Mouse (Mus musculus): Measurements from ENCODE around the gene Thrb.

The Thrb gene

DNA sequence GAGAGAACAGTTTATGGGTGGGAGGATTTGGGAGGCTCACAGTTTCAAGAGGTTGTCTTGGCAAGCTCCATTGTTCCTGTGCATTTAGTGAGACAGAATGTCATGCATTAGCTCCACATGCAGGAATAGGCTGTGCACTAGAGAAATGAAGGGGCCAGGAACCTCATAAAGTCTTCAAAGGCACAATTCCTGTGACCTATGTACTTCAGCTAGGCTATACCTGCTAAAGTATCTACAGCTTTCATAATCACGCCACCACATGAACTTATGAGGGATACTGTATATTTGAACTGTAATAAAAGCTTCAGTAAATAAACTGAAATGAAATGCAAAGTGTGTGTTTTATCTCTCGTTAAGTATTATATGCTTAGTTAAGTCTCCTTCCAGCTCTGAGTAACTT is 59.4 kb downstream of the Thrb start:
- no peak for DNase-seq

DNA sequence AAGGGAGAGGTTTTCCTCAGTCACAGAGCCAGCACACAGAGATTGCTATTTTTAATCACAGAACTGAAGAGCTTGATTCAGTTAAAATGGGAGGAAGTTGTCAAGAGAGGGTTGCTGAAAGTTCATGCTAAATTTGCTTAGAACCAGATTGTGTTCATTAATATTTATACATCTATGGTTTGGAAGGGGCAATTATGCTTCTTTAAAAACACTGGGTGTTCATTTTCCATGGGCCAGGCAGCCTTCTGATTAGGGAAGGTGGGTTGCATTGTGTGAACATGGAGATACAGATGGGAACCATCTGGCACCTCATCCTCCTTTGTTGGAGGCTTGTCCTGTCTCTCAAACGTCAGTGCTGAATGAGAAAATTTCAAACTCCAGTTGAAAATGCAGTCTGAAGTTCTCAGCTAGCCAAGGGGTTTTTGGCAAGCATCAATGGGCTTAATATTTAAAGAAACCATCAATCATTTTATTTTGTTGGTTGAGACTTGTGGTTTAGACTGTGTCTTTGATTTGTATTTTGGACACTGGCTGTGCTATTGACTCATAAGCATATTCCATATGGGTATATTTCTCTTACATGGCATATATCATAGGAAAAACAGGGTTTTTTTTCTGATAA is 62.9 kb downstream of the Thrb start:
- no peak for DNase-seq

GRCm38 (mm10) chr14:17724577-17724976 is 64.5 kb downstream of the Thrb start:
- no peak for DNase-seq

- no peak for DNase-seq
These were observed 66.8 kb downstream of the Thrb start for GRCm38 (mm10) chr14:17726906-17727305.

DNA sequence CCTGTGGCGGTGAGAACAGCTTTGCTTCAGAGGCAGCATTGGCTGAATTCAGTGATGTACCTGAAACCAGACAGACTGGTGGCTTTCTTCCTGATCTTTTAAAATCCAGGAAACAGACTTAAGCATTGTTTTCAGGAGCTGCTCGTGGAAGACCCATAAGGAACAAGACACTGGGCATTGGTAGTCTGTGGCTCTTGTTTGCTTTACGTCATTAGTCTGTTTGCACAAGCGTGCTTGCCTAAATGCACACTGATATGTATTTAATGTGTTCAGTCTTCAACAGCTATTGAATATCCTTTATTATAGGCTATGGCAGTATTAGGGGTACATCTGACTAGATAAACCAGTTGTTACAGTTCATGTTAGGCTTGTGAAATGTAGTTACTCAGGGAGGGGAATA is 67.8 kb downstream of the Thrb start:
- DNase-seq: no peak

- DNase-seq: no peak
These were observed 68.8 kb downstream of the Thrb start for GRCm38 (mm10) chr14:17728889-17729288.

DNA sequence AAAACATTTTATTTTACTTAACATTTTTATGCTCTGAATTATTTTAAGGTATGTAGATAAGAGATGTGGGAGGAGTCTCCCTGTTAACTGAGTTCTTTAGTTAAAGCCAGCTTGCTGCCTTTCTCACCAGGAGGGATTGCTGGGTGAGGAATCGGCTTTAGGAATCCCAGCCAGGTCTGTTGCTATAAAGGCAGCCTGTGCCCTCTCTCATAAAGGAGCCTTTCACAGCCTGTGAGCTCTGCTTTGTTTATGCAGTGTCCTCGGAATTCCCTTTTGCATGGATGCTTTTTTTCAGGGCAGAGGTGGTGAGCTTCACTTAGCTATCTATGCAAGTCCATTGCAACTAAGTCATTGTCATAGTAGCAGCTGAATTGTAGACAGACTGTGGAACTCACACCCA is 71.0 kb downstream of the Thrb start:
- no peak for DNase-seq

DNA sequence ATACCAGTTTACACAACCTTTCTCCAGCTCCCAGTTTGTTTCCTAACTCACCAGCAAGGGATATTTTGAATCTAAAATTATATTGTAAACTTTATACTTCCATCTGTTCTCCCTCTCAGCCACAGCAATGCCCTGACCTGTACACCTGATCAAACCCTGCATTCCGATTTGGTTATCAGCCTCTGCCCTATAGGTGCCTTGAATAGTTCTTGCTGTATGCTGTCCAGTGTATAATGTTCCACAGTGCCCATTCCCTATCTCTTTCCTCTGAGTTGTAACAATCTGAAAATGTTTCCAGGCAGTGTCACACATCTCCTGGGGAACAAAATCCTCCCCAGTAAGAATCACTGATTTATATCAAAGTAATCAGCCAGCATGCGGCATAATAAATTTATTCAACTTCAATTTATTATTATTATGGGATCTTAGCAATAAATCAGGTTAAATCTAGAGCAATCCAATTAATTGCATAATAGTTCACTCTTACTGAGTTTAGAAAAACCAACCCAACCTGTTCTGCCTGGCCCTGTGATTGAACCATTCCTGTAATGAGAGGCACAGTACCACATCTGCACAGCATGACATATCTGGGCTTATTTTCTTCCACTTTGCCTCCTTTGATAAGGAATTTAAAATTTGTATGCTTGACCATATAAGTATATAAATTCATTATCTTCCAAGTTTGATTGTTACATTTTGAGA is 73.2 kb downstream of the Thrb start:
- peak in 1 of 2 experiments; percentile 24 for DNase-seq

DNA sequence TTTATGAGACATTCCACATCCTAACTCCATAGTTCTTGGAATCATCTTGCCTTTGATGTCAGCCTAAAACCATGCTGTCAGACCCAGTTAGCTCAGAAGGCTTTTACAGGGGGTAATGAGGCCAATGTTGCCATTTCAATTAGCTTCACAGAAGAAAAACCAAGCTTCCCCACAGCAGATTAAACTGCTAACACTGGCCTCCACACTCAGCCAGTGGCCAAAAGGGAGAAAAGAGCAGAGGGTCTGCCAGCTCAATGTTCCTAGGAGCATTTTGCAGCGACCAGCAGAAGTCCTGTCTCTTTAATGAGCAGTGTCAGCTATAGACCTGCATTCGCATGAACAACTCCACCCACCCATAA is 73.7 kb downstream of the Thrb start:
- DNase-seq: no peak

DNA sequence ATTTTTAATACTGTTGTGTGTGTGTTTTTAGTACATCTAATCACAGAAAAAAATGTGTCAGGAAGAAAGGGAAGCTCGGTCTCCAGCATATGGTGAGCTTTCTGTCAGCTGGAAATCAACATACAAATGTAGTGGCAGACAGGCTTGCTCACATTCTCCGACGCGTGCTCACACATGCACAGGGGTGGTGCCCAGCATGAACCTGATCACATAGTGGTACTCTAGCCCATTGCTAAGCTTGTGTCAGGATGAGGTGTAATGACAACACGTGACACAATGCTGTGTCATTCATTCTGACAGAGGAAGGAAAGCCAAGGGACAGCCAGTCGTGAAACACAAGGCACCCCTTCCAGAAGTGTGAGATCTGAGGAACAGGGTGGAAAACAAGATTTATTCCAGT is 75.4 kb downstream of the Thrb start:
- DNase-seq: no peak

DNA sequence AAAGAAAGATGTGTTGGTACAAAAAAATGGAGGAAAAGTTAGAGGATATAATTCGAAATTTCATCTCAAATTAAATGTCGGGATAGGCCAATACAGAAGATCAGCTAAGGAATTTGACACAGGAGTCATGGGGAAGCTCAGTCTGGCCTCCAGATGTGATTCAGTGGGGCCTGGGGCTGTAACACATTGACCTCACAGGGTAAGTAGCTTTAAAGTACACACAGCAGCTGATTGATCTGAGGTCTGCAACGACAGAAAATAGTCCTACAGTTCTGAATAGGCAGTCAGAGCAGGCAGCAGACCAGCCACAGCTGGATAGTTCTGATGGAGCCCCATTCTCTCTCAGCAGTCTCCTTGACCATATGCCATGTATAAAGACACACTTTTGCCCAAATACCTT is 80.8 kb downstream of the Thrb start:
- no peak for DNase-seq

DNA sequence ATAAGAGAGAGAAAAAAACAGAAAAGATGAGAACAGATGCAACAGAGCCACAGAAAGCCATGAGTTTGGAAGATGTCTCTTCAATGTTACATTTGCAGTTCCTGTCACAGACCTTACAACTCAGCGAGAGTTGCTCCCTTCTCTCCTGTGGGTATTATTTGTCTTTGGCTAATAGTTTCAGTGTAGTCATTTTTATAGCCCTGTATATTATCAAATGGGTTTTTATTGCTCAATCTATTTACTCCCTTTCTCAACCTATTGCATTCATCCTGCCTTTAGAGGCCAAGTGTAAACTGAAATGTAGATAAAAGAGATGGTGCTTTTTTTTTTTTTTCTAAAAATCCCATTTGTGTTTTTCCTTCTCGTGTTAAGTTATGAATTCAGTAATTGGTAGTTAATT is 82.2 kb downstream of the Thrb start:
- no peak for DNase-seq

GRCm38 (mm10) chr14:17742902-17743712 is 83.0 kb downstream of the Thrb start:
- no peak for DNase-seq

DNA sequence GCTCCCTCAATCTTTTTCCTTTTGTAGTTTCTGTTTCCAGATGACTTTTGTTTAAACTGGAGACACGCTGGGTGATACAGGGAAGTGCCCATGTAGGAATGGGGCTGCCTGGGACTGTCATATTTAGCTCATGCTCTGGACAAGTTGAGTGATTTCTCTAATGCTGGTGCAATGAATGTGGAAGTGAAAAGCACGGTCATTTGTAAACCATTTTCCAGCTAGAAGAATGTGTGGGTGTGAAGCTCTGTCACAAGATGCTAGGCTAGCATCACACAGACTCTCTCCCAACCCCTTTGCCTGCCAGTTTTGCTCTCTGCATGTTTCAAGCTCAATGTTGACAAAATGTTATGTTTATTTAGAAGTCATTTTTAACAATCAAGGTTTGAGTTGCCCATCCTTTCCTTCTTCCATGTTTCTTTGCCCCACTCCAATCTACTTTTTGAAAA is 83.7 kb downstream of the Thrb start:
- DNase-seq: no peak

GRCm38 (mm10) chr14:17747922-17748321 is 87.9 kb downstream of the Thrb start:
- peak; percentile 39 to 65 for DNase-seq

- DNase-seq: no peak
These were observed 88.9 kb downstream of the Thrb start for GRCm38 (mm10) chr14:17748945-17749344.

DNA sequence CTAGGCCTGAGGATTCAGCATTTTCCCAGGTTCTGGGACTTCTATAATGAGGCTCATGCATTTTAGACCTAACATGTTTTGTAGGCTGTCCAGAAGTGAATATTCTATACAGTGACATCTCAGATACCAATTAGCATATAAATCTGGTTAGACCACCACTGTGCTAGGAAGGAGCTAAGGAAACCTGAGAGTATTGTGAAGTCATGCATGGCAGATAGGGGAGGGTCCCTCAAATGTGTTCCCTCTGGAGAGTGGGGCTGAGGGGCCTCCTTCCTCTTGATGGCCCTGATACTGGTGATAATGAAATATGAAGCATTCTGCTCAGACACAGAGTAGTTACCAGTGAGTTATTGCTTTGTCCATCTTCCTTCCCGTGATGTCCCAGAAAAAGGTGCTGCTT is 91.8 kb downstream of the Thrb start:
- DNase-seq: no peak

GRCm38 (mm10) chr14:17753429-17753828 is 93.4 kb downstream of the Thrb start:
- DNase-seq: no peak

GRCm38 (mm10) chr14:17756732-17757131 is 96.7 kb downstream of the Thrb start:
- no peak for DNase-seq

- DNase-seq: peak; percentile 53 to 81
These were observed 107.9 kb downstream of the Thrb start for GRCm38 (mm10) chr14:17767987-17768386.

- no peak for DNase-seq
These were observed 114.3 kb downstream of the Thrb start for GRCm38 (mm10) chr14:17774404-17774803.

GRCm38 (mm10) chr14:17781921-17782320 is 121.9 kb downstream of the Thrb start:
- no peak for DNase-seq

DNA sequence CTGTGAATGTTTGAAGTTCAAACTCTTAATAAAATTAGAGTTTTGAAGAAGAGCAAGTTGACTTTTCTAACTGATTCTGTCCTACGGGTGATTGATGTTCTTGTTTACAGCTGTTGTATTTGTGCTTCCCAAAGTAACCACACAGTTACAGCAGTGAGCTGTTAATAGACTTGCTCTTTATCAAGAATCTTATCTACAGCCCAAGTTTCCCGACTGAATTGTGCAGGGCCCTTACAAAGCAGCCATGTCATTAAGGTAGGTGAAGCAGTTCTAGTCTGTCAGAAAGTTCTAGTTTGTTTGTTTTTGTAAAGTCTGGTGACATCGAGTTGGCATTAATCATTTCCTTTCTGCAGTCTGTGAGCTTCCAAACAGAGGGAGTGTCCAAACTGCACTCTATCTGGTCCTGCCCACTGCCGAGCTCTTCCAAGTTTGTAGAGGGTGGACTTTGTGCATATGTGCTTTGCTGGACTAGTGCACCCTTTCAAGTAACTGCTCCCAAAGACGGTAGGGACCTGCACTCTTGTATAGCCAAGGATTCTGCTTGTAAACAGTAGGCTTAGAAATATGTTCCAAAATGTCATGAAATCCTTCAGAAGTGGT is 124.2 kb downstream of the Thrb start:
- DNase-seq: peak; percentile 75 to 88

DNA sequence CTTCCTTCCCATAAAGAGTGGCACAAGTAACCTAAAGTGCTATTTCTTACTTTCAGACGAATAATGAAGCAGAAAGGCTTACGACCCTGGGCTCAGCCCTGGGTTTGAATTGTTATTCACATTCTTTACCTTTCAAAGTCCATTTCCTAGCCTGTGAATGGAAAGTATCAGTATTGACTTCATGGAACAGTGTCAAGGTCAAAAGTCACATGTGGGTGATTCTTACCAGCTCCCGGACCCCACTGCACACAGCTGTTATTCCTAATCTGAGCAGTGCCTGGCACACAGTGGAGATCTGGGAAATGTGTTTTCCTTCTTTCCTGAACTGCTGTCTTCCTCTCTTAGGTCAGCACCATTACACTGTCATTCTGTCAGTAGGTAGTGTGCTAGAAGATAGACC is 125.3 kb downstream of the Thrb start:
- DNase-seq: no peak
